Mouse (Mus musculus): ENCODE data around the gene Eed.
A peak's percentile ranks its signal among the peaks of the same experiment; 100 is the strongest.
"Not testable (repeated sequence)": the region's sequence is repeated elsewhere in the genome, so short reads cannot be mapped to it uniquely, and the experiment has no call there.

The Eed gene

DNA sequence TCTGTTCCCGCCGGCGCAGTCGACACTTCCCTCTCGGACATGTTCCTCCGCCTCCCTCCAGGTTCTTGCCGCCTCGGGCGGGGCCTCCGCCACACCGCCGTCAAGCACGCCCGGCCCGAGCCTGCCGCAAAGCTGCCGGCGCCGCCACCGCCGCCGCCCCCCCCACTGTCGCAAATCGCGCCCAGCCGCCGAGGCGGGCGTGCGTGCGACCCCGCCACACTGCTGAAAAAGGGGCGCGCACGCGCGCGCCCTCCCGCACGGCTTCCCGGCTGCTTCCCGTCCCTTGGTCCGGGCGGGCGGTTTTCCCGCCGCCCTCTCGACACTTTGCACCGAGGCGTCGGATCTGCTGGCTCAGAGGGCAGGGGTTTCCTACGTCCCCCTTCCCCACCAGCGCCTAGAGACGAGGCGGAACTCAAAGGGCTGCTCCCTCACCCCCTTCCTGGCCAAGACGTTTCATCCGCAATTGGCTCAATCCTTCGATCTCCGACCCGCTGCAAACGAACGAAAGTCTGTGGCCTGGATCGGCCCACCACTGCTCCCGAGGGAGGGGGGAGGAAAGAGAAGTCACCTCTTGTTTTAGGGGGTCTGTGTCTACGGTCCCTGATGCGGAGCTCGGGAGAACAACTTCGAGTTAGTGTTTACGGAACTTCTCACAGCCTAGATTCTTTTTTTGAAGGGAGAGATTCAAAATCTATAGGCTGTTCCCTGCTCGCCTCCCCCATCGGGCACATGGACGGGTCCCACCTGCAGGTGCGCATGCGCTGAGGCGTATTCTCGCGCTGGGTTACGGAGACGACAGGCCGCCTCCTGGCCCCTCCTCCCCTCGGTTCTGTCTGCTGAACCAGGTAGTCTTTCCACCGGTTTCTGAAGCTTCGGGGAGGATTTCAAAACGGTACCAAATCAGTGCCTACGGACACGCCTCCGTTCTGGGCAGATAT is at the start of gene Eed:
Eed (minus strand) TSS at position 499 of the 938 bp plus-strand sequence.
- peak; percentile 94 to 96 for DNase-seq (ENCODE audit: low spot score in 2 of 2)

DNA sequence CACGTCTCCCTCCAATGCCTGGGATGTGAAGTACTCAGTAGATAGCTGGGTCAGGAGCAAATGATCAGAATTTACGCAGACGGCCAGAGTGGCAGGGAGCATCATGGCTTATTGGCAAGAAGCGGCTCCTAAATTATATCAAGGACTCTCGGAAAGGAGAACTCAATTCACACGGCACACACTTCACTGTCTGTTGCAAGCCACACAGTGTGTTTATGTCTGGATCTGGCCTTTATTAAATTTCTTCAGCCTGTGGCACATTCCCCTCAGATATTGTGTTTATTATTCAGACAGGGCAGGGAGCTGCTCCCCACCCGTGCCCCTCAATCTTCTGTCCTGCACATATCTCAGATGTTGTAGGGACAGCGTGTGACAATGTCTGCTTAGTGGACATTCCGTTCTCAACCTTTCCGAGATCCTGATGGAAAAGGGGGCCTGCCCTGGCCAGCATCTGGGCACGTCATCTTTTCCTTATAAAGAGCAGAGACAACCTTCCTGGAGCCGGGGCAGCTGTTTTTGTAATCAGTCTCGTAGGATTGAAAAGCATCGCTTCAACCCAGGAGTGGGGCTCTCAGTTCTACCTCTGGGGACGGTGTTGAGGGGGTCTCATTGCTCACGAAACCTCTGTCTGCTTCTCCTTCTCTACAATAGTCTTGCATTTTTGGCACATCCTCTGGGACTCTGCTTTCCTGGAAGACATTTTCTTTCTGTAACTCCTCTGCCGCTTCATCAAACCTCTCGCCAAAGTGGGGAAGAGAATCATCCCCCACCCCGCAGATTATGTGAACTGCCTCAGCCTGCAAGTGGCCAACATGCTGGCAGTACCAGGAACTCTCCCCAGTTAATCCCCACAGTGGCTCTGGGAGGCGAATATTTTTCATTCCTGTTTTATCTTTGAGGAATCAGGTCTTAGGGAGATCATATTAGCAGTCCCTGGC is 49.0 kb upstream of the Eed start:
- no peak for DNase-seq (ENCODE audit: low spot score in 2 of 2)

DNA sequence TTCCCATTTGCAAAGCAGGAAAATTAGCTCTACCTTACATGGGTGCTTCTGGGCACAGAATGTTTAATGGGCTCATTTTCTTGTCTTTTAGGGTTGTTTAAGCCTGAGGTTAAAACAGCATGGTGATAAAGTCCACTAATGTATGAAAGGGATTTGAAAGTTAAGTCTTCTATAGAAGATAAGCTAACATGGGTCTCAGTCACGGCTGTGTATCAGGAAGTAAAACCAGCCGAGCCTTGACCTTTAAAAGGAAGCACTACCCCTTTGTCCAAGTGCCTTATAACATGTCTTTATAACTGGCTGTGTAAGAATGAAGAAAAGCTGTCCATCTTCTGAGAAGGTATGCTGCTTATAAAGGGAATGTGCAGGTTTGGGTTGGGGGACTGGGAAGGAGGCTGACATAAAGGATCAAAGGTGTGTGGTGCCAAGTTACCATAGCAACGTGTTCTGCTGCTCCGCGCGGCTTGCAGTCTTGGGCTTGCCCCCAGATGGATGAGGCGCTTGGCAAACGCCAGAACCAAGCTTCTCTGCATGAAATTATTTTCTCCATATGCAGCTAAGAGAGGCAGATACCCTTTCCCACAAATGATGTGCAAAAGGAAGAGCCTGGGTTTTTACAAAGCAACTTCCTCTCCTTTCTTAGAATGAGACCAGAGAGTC is 48.2 kb upstream of the Eed start:
- no peak for DNase-seq (ENCODE audit: low spot score in 2 of 2)

DNA sequence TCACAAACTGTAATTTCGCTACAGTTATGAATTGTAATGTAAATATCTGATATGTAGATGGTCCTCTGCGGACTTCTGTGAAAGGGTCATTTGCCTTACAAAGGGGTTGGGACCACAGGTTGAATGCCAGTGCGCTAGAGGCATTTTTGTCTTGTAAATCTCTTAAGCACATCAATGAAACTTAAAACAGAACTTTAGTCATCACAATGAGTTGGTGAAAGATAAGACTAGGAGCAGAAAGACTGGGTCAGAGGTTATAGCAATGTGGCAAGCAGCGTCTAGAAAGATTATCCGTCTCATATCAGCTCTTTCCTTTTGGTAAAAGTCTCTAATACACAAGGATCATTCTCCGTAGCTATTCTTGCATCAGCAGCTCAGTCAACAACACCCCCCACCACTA is 44.2 kb upstream of the Eed start:
- no peak for DNase-seq (ENCODE audit: low spot score in 2 of 2)

DNA sequence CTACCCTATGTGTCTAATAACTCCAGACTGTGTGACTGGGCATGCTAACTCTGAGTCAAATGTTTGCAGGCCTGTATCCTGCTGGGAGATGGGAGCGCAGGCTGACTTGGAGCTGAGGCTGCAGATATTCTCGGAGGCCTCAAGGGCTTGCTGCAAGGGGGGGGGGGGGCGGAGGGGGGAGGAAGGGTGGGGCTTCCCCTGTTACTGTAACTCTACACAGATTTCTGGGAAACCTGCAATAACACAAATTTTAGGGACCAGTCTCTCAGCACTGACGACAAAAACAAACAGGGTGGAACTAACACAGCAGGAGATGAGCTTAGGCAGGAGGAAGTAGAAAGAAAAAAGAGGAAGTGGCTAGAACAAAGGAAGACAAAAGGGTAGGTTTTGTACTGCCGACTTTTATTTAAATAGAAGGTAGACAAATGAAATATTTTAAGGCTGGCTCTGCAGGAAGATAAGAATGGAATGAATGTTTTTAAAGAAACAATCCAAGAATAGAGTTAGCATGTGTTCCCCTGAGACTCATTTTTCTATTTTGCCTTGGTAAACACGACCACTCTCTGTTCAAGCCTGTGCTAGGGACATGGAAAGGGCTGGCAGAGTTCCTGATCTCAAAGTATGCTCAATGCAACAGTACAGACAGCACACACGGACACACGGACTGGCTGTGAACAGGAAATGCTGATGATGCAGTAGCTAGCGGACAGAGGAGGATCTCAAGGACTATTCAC is 42.4 kb upstream of the Eed start:
- no peak for DNase-seq (ENCODE audit: low spot score in 2 of 2)

DNA sequence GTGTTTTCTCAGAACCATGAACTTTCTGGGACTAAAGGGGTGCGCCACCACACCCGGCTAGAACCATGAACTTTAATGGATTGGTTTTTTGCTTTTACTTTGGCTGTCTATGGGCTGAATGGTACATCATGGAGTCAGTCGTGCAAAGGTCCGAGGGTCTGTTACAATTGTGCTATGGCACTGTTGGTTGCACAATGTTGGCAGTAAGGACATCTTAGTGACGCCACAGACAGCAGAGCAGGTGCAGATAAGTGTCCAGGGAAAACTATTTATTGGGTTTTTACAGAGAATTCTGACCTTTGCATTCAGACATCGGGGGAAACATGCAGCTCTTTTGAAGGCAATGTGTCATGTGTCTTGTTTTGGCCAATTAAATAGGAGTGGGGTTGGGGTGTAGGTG is 39.5 kb upstream of the Eed start:
- no peak for DNase-seq (ENCODE audit: low spot score in 2 of 2)

DNA sequence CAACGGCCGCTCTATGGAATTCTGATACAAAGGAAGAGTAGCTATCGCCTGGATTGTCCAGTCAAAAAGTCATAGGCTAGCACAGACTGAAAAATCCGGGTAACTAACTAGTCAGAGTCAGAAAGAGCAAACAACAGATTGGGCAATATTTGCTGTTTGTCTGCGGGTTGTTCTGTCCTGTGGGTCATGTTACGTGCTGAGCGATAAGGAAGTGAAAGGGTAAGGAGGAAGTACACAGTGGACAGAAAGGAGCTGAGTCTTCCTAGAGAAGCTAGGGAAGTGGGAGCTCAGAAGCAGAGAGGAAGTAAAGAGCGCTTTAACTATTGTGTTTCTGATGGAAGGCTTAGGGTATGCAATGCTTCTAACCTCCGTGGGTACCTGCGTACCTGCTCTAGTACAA is 38.8 kb upstream of the Eed start:
- no peak for DNase-seq (ENCODE audit: low spot score in 2 of 2)

DNA sequence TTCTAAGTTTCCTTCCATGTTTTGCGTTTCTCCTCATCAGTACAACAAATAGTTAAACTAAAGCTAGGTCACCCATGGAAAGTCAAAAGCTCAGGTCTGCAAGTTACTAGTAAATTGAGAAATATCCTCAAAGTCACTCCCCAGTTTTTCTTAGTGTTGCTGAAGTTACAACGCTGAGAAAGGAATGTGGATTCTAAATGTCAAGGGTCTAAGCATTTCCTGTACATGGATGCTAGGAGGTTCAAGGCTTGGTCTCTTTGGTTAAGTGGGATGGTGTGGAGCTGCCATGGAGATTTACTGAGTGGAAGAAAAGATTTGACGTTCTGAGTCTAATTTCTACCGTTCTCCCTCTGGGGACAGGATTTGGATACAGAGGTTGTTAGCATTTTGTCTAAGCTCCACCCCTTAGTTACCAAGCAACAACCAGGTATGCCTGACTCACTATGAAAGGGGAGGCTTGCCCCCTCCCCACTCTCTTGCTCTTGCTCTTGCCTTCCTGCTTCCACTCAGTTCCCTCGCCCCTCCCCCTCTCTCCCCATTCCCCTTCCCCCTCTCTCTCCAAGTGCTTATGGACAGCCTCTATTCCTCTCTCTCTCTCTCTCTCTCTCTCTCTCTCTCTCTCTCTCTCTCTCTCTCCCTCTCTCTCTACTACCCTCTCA is 36.3 kb upstream of the Eed start:
- DNase-seq (ENCODE audit: low spot score in 2 of 2): no peak

DNA sequence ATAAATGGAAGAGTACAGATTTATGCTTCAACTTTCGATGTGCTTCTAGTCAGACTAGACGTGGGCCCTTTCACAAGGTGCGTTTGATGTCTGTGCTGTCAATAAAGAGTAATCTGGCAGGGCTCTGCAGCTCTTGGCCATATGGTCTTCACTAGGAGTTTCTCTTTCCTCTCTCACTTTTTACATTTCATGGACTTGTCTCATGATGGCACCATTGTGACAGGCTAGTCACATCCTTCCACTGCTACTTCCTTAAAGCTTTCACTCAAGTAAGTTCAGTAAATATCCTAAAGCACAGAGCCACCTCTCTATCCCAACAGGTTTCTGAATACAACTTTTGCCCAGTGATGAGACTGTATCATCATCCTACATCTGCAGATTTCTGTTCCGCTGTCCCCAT is 35.7 kb upstream of the Eed start:
- DNase-seq (ENCODE audit: low spot score in 2 of 2): no peak

DNA sequence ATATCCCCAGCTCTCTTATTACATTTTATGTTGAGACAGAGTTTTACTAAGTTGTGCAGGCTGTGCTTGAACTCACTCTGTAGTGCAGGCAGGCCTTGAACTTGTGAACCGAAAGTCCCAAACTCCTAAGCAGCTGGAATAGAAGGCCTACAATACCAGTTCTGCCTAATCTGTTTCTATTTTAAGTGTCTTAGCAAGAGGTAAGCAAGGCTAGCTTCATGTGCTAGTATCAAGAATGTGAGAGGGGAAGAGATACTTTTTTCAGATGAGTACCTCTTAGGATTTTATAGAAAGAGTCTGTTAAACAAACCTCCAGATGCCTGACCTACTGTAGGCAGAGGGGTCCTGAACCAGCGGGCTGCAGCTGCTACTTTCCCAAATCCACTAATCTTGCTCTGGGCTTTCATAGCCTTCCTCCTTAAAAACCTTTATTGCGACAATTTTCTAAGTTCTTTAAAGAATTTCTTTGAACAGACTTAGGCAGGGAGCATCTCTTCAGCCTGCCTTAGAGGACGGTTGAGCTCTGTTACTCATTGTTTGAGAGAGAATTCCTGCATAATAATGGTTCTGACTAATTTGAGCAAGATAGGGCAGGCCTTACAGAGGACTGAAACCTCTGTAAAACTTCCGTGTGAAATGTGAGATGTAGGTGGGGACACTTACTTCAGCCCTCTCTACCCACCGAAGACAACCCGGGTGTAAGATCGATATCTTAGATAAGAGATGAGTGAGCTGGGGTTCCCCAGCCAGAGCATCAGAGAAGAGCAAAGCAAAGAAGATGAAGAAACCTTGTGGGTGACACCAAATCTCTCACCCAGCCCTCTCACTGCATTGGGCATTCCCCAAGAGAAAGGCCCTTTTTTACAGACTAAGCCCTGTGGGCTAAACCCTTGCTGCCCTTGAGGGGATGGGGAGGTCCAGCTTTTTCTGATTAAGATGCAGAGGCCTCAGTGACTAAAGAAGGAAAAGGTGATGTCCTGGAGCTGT is 26.2 kb upstream of the Eed start:
- DNase-seq (ENCODE audit: low spot score in 2 of 2): no peak

DNA sequence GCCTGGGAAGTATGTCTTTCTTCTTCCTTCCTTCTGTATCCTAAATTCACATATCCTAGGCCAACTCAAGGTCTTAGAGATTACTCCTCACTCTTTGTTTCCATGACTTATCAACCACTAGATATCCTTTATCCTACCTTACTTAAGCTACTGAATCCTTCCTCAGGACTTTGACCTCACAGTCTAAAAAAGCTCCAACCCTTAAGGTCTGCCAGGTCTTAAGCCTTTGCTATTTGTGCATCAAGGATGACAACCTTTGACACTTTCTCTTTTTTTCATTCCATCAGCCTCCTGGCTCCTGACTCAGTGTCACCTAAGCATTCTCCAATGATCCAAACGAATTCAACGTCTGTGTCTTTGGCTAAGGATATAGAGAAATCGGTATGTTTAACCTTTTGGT is 24.0 kb upstream of the Eed start:
- no peak for DNase-seq (ENCODE audit: low spot score in 2 of 2)

DNA sequence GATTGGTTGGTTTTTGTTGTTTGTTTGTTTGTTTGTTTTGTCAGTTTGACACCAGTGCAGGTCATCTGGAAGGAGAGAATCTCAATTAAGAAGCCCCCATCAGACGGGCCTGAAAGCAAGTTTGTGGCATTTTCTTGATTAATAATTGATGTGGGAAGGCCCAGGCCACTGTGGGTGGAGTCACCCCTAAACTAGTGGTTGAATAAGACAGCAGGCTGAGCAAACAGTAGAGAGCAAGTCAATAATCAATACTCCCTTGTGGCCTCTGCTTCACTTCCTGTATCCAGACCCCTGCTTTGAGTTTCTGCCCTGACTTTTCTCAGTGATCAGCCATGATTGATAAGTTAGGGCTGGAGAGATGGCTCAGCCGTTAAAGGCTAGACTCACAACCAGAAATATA is 21.6 kb upstream of the Eed start:
- DNase-seq (ENCODE audit: low spot score in 2 of 2): no peak

DNA sequence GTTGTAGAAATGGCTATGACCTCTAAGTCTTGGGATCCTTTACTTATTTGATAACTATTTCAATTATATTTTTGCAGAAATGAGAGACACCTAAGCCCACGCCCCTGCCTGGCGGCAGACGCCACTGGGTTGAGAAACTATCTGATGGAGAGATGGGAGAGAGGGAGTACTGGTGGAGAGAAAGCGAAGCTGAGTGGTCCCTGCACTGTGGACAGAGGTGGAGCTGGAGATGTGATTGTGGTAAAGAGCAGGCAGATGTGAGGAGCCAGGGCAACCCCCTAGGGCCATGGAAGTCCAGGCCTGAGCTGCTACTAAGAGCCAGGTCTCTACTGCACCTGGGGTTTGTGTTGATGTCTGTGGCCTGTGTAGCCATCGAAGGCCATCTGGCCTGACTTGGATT is 18.7 kb upstream of the Eed start:
- no peak for DNase-seq (ENCODE audit: low spot score in 2 of 2)

DNA sequence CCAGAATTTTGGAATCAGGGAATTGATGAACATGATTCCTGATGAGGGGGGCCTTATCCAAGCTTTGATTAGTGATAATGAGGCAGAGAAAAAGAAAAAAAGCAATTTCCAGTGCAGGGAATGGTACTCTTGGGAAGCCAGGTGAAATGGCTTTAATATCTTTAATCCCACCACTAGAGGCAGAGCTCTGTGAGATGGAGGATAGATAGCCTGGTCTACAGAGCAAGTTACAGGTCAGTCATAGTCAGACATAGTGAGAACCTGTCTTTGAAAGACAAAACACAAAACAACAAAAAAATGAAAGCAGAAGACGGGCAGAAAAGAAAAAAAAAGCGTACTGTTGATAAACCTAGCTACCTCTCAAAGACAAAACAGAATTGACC is 17.8 kb upstream of the Eed start:
- no peak for DNase-seq (ENCODE audit: low spot score in 2 of 2)

DNA sequence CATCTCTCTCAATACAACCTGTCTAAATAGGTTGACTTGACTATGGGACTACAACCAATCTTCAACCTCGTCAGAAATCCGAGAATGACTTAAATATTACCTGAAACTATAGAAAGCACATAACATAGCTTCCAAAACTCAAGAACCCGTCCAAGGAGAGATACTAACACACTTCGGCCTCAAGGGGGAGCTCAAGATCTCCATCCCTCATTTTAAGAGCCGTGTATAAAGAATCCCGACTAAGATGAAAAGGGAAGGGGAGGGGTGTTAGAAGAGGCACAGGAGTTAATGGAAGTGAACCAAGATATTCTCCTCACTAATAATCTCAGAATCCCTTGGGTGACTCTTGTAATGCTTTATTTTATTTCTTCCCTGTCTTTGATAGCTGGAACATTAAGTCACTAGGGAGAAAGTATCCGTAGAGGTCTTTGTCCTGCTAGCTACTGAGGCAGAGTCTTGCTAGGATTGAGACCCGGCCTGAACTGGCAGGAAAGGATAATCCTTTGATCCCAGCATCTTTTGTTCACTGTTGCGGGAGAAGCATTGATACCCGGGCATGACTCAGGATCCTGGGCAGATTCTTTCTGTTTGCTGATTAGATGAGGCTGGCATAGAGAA is 17.3 kb upstream of the Eed start:
- peak; percentile 36 to 64 for DNase-seq (ENCODE audit: low spot score in 2 of 2)

DNA sequence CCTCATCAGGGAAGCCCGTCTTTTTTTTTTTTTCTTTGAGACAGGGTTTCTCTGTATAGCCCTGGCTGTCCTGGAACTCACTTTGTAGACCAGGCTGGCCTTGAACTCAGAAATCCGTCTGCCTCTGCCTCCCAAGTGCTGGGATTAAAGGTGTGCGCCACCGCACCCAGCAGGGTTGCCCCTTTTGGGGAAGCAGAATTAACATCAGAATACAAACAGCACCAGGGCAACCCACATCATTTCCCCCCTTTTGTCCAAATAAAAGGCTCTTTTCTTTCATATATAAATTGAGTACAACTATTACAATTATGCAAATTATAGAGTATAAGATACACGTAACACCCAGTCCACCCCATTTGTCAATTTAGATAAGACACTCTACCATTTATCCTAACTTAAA is 16.7 kb upstream of the Eed start:
- not testable (repeated sequence) for DNase-seq (ENCODE audit: low spot score in 2 of 2)

DNA sequence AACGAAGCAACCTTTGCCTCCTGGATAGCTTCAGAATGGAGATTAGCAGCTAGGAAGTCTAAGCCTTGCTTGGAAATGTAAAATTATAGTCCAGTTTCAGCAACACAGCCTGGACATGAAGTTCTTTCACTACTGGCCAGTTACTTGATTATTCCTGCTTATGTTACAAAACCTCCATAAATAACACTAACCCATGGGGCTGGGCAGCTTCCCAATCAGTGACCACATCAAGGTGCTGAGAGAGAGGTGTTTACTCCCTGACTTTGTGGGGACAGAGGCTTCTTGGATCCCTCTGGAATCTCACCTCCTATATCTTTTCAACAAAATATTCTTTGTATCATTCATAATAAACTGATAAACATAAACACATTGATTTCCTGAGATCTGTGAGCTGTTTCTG is 12.3 kb upstream of the Eed start:
- DNase-seq (ENCODE audit: low spot score in 2 of 2): no peak

DNA sequence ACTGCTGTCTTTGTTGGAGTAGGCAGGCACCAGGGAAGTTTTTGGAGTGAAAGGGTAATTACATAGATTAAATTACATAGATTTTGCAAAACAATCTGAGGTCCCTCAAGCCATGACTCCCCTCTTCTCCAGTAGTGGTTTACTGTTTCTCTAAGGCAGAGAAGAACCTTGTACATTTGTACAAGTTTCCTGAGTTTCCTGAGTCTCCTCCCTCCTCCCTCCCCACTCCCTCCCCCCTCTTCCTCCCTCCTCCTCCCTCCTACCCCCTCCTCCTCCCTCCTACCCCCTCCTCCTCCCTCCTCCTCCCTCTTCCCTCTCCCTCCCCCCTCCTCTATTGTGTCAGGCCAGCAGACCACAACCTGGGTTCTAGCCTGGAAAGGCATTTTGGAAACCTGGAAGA is 3.6 kb upstream of the Eed start:
- no peak for DNase-seq (ENCODE audit: low spot score in 2 of 2)

DNA sequence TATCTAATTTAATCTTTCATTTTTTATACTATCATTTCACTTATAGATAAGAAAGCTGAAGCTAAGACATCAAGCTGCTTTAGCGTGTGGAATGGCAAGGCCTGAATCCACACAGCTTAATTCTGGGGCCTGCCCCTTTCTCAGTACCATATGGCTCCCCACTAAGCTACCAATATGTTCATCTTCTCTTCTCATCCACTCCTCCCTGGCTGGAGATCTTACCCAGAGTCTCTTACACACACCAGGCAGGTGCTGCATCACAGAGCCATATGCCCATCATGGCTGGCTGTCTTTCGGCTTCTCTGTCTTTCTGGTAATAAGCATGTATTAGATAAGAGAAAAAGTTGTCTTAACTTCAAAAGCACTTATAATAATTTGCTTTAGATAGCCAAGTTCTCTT is 2.7 kb upstream of the Eed start:
- DNase-seq (ENCODE audit: low spot score in 2 of 2): no peak
